Mouse (Mus musculus): Measurements from ENCODE around the gene Gnb3. TPM values are rescaled to one million over a fixed set of nuclear protein-coding genes. Genes with fewer than 3 reads are reported as not detected.

Gnb3 gene
- polyA plus RNA-seq (2016; fragmentation: Nextera tagmentation; extraction: Ambion mirVana): 2.4 and 5.2 TPM in 2 replicates

DNA sequence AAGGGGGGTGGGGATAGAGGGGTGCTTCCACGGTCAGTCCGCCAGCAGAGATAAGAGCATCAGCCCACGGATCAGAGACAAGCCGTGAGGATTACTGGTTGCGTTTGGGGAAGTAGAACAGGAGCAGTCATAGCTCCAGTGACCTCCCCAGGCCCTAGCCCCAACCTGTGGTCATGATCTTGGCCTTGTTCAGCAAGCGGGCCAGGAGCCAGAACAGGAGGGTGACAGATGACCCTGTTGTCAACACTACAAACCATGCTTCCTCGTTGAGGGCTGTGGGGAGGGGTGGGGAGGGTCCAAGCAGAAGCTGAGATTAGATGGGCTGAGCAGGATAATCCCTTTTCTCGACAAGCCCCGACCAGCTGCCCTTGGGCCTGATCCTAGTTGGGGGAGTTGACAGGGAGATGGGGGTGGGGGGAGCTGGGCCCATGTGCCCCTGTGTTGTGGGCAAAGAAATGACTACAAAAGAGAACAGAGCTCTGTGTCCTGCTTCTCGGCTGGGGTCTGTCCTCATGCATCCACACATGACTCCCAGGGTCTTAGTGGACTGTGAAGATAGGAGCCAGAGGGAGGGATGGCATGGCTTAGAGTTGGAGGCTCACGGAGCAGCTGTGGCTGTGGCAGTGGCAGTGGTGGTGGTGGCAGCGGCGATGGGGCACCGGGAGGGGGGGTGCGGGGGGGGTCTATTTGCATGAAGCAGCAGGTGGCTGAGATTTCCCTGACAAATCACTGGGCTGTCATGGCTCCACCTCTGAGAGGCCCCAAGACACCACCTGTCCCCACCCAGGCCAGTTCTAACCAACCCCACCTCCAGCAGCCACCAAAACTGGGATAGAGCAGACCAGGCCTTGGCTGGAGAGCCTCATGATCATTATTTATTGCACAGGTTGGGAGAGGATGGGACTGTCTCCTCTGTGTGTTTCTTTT, at the start of gene Gnb3:
TSS of gene Gnb3 (minus strand) at position 35 of the 927 bp plus-strand sequence.
- H3K4me1 ChIP-seq: peaks cover 46% of the 10 kb centered on the region
- H3K4me3 ChIP-seq: peak within 1 kb of the TSS; percentile 43
- H3K27ac ChIP-seq: peak within 1 kb of the TSS; percentile 79
- H3K36me3 ChIP-seq: peaks cover 18% of the 10 kb centered on the region
- WGBS: 17% methylated on average over 15 of the region's 15 CpGs
- no peaks in the 10 kb centered on the region for H3K9me3 ChIP-seq
- peaks cover 20% of the 10 kb centered on the region for H3K27me3 ChIP-seq (ENCODE audit: insufficient read depth, poor library complexity, severe bottlenecking)
- DNase-seq (ENCODE audit: low spot score): no peak

GRCm38 (mm10) chr6:124888555-124889125, 48.6 kb upstream of the Gnb3 start:
- no peak for DNase-seq (ENCODE audit: low spot score)
- Histone ChIP-seq H3K27me3 (ENCODE audit: insufficient read depth, poor library complexity, severe bottlenecking) (no peaks in the 10 kb centered on the region), H3K4me1 (peaks cover 12% of the 10 kb centered on the region; the same call in 1 of the 2 replicates), H3K4me3 (no peak overlapping the region), H3K36me3 (no peaks in the 10 kb centered on the region), H3K9me3 (no peaks in the 10 kb centered on the region), H3K27ac (no peak overlapping the region)
- WGBS: 88% methylated on average over 6 of the region's 6 CpGs

DNA sequence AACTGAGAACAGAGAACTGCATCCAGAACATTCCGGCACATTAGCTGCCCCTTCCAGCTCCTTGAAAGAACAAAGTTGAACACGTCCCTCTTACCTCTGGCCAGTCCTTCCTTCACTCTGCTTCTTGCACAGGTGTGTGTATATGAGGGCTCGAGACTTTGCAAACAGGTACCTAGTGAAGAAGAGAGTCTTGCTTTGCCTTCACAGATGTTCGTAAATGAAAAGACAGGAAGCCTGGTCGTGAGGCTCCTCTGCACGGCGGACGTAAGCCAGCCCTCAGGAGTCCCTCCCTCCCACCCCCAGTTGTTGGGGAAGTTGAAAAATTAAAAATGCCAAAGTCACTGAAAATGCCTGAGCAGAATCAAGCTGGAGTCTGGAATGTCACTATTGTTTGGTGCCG, 47.9 kb upstream of the Gnb3 start, which contains the start of gene Cd4:
TSS of gene Cd4 (minus strand) at position 236 of the 400 bp plus-strand sequence.
- Histone ChIP-seq H3K27me3 (ENCODE audit: insufficient read depth, poor library complexity, severe bottlenecking) (no peaks in the 10 kb centered on the region), H3K27ac (no peak within 1 kb of the TSS), H3K4me1 (peaks cover 12% of the 10 kb centered on the region; the same call in 1 of the 2 replicates), H3K9me3 (no peaks in the 10 kb centered on the region), H3K36me3 (no peaks in the 10 kb centered on the region), H3K4me3 (no peak within 1 kb of the TSS)
- 83% methylated on average over 9 of the region's 9 CpGs for WGBS
- no peak for DNase-seq (ENCODE audit: low spot score)

DNA sequence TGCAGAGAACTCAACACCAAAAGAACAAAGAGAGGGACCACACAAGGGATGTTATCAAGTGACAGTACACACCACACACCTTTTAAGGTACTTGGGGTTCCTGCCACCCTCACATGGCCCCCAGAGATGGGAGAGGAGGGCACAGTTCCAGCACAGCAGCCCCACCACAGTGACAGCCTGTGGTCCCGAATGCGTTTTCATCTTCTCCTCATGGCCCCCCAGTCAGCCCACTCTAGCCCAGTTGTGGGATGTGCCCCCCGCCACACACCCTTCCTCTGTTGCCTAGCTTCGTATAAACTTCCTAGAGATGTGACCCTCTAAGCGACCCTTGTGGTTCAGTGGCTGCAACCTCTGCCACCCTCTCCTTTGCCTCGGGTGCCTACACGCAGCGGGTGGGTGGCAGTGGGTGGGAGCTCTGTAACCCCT, 45.9 kb upstream of the Gnb3 start:
- Histone ChIP-seq H3K4me3 (no peak overlapping the region), H3K9me3 (no peaks in the 10 kb centered on the region), H3K4me1 (peaks cover 12% of the 10 kb centered on the region; the same call in 1 of the 2 replicates), H3K36me3 (no peaks in the 10 kb centered on the region), H3K27me3 (ENCODE audit: insufficient read depth, poor library complexity, severe bottlenecking) (no peaks in the 10 kb centered on the region), H3K27ac (no peak overlapping the region)
- no peak for DNase-seq (ENCODE audit: low spot score)
- 89% methylated on average over 8 of the region's 8 CpGs for WGBS

DNA sequence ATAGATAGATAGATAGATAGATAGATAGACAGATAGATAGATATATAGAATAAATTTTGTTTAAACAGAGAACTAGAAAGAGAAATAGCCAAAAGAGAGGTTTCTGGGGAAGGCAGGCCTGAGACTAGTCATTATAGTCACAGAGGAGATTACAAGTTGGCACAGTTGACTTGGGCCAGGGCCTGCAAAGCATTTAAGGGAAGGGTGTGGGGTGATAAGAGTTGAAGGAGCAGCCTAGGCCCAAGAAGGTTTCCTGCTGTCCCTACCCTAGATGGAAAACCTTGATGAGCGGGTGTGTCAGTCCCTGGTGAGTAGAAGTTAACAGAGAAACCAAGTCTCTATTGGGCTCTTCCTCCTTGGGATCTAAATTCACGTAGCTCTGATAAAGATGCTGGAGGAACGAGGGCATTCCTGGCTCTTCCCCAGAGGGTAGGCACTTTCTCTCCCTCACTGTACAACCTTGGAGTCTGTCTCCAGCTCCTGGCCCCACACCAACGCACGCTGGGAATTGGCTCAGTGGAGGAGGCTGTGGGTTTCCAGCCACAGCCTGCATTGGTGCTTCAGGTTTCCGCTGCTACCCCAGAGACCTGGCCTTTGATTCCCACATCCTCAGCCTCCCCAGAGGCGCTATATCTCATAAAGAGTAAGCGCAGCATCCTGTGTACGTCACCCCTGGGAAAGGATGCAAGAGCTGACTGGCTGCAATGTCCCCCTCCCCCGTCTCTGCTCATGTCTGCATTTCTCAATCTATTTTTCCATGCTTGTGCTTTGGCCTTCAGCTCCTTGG, 44.8 kb upstream of the Gnb3 start:
- 64% methylated on average over 10 of the region's 10 CpGs for WGBS
- peaks cover 9% of the 10 kb centered on the region; the same call in 1 of the 2 replicates for H3K4me1 ChIP-seq
- H3K4me3 ChIP-seq: no peak overlapping the region
- no peak overlapping the region for H3K27ac ChIP-seq
- H3K36me3 ChIP-seq: no peaks in the 10 kb centered on the region
- no peaks in the 10 kb centered on the region for H3K9me3 ChIP-seq
- DNase-seq (ENCODE audit: low spot score): no peak
- no peaks in the 10 kb centered on the region for H3K27me3 ChIP-seq (ENCODE audit: insufficient read depth, poor library complexity, severe bottlenecking)

DNA sequence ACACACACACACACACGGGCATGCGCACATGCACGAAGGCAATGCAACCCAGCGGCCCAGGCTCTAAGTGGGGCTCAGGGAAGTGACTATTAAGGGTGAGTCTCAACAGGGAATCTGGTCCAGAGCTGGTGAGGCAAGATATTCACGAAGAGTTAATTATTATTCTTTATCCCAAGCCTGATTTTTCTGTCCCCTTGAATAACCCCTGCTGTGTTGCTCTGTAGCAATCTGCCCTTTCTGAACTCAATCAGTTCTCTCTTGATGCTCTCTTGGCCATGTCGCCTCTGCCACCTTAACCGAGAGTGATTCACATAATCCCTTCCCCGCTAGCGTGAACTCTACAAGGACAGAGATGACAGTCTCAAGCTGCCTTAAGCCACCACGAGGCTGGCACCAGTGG, 43.3 kb upstream of the Gnb3 start:
- 74% methylated on average over 10 of the region's 10 CpGs for WGBS
- Histone ChIP-seq H3K9me3 (no peaks in the 10 kb centered on the region), H3K4me3 (no peak overlapping the region), H3K27ac (no peak overlapping the region), H3K36me3 (no peaks in the 10 kb centered on the region), H3K27me3 (ENCODE audit: insufficient read depth, poor library complexity, severe bottlenecking) (peaks cover 5% of the 10 kb centered on the region; the same call in 1 of the 2 replicates), H3K4me1 (0 out of 2 replicates have a peak, but pooled peaks cover 9% of the 10 kb centered on the region)
- no peak for DNase-seq (ENCODE audit: low spot score)

- Histone ChIP-seq H3K27ac (no peak overlapping the region), H3K4me3 (no peak overlapping the region), H3K27me3 (ENCODE audit: insufficient read depth, poor library complexity, severe bottlenecking) (peaks cover 5% of the 10 kb centered on the region; the same call in 1 of the 2 replicates), H3K36me3 (no peaks in the 10 kb centered on the region), H3K9me3 (no peaks in the 10 kb centered on the region), H3K4me1 (0 out of 2 replicates have a peak, but pooled peaks cover 9% of the 10 kb centered on the region)
- 88% methylated on average over 9 of the region's 9 CpGs for WGBS
- no peak for DNase-seq (ENCODE audit: low spot score)
Measured at GRCm38 (mm10) chr6:124881821-124882220, 41.7 kb upstream of the Gnb3 start.

GRCm38 (mm10) chr6:124879390-124879789, 39.3 kb upstream of the Gnb3 start:
- no peak overlapping the region for H3K4me3 ChIP-seq
- no peaks in the 10 kb centered on the region for H3K36me3 ChIP-seq
- H3K4me1 ChIP-seq: 0 out of 2 replicates have a peak, but pooled peaks cover 6% of the 10 kb centered on the region
- DNase-seq (ENCODE audit: low spot score): no peak
- no peak overlapping the region for H3K27ac ChIP-seq
- WGBS: 53% methylated on average over 6 of the region's 6 CpGs
- no peaks in the 10 kb centered on the region for H3K9me3 ChIP-seq
- H3K27me3 ChIP-seq (ENCODE audit: insufficient read depth, poor library complexity, severe bottlenecking): peaks cover 5% of the 10 kb centered on the region; the same call in 1 of the 2 replicates

DNA sequence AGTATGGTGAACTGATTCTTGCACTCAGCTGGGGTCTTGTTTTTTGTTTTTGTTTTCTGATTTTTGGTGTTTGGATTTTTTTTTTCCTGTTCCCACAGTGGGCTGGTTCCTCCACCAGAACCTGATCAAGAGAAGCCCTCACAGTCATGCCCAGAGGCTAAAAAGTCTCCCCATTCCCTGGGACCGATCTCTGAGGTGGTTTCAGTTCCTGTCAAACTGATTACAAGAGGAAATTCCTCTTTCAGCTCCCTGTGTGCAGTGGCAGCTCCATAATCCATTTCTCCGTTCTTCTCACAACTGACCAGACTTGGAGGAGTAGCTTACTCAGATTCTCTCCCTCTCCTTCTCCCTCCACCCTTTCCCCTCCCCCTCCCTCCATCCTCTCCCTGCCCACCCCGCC, 34.3 kb upstream of the Gnb3 start:
- Histone ChIP-seq H3K4me1 (0 out of 2 replicates have a peak, but pooled peaks cover 5% of the 10 kb centered on the region), H3K36me3 (no peaks in the 10 kb centered on the region), H3K27me3 (ENCODE audit: insufficient read depth, poor library complexity, severe bottlenecking) (peaks cover 2% of the 10 kb centered on the region; the same call in 1 of the 2 replicates), H3K9me3 (no peaks in the 10 kb centered on the region), H3K27ac (no peak overlapping the region), H3K4me3 (no peak overlapping the region)
- WGBS: 37% methylated on average over 2 of the region's 3 CpGs
- DNase-seq (ENCODE audit: low spot score): no peak

DNA sequence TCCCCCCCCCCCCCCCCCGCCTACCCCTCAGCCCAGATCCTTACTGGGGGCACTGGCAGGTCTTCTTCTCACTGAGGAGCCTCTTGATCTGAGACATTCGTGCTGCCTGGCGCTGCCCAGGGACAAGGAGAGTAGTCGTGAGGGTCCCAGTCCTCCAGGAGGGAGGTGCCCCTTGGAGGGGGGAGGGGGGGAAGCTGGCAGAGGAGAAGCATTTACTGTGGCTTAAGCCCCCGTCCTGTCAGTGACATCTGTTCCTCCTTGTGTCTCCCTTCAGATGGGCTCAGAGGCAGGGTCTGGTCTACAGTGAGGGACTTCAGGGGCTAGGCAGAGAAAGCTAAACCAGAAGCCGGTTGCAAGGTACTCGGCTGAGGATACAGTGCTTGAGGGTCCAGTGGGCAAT, 26.5 kb upstream of the Gnb3 start:
- WGBS: 50% methylated on average over 7 of the region's 7 CpGs
- H3K36me3 ChIP-seq: no peaks in the 10 kb centered on the region
- H3K27me3 ChIP-seq (ENCODE audit: insufficient read depth, poor library complexity, severe bottlenecking): peaks cover 59% of the 10 kb centered on the region
- no peak overlapping the region for H3K4me3 ChIP-seq
- DNase-seq (ENCODE audit: low spot score): no peak
- H3K27ac ChIP-seq: no peak overlapping the region
- H3K4me1 ChIP-seq: peaks cover 25% of the 10 kb centered on the region
- no peaks in the 10 kb centered on the region for H3K9me3 ChIP-seq

DNA sequence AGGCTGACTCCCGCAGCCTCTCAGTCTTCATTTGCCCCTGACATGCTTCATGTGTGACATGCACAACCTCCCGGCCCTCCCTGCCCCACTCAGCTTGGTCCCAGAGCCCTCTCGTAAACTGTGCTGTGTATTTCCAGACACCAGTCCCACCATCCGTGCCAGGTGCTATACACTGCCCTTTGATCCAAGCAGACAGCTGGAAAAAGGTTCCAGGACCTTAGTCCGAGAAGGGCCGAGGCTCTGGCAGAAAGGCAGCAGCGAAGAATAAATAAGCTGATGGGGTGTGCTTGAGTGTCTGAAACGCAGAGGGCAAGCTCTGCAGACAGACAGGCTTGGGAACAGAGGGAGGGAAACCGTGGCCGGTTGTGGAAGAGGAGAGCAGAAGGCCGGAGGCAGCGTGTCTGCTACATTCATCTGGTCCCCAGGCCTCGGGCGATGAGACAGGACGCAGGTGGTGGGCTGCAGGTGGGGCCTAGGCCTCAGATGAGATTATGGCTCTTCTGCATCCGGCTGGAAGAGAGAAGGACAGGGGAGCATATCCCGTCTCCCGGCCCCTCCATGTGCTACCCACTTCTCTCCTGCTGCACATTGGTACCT, 25.8 kb upstream of the Gnb3 start:
- H3K27ac ChIP-seq: no peak overlapping the region
- H3K27me3 ChIP-seq (ENCODE audit: insufficient read depth, poor library complexity, severe bottlenecking): peaks cover 66% of the 10 kb centered on the region
- H3K4me3 ChIP-seq: no peak overlapping the region
- H3K4me1 ChIP-seq: peaks cover 32% of the 10 kb centered on the region
- DNase-seq (ENCODE audit: low spot score): no peak
- no peaks in the 10 kb centered on the region for H3K36me3 ChIP-seq
- WGBS: 59% methylated on average over 18 of the region's 18 CpGs
- no peaks in the 10 kb centered on the region for H3K9me3 ChIP-seq

- no peak for DNase-seq (ENCODE audit: low spot score)
- Histone ChIP-seq H3K4me3 (peak within 1 kb of the TSS; percentile 76), H3K9me3 (no peaks in the 10 kb centered on the region), H3K4me1 (peaks cover 45% of the 10 kb centered on the region), H3K36me3 (no peaks in the 10 kb centered on the region), H3K27ac (peak within 1 kb of the TSS; percentile 90), H3K27me3 (ENCODE audit: insufficient read depth, poor library complexity, severe bottlenecking) (peaks cover 81% of the 10 kb centered on the region)
- under 1% methylated on average over 42 of the region's 43 CpGs for WGBS
Measured at GRCm38 (mm10) chr6:124863658-124864298, 23.7 kb upstream of the Gnb3 start, which contains the start of gene Gpr162. Gene Gpr162, minus strand, starts transcription at chr6:124863983.
